Mouse (Mus musculus): Measurements from ENCODE around the gene Rhebl1.

GRCm38 (mm10) chr15:98835291-98835690, 59.0 kb downstream of the Rhebl1 start:
- TF ChIP-seq GABPA (IDR thresholded peaks at IDR 0.05; ENCODE audit: insufficient replicate concordance, low read depth, low read length) (no peak), CTCF (conservative IDR thresholded peaks at IDR 0.05 in 1 of 2, IDR thresholded peaks at IDR 0.05 in 1 of 2; ENCODE audit: low read depth in 2 of 2, low read length in 2 of 2) (no peak), POLR2A (IDR thresholded peaks at IDR 0.05; ENCODE audit: low read depth, low read length) (no peak), MYC (IDR thresholded peaks at IDR 0.05; ENCODE audit: low read depth, low read length) (no peak), MXI1 (IDR thresholded peaks at IDR 0.05; ENCODE audit: low read depth, low read length) (no peak), E2F4 (IDR thresholded peaks at IDR 0.05; ENCODE audit: insufficient replicate concordance, low read depth, low read length) (no peak)
